Mouse (Mus musculus) fibroblast of lung, adult 2 months (primary cell): ENCODE results near the gene Otulinl.

Source experiments
- DNase-seq: peaks from one replicate; pipeline ENCODE4 v3.0.0-alpha.2; 2011; ENCODE audit warnings: low read depth

The Otulinl gene

GRCm38 (mm10) chr15:27616159-27616558, 65.2 kb downstream of the Otulinl start:
- DNase-seq: no peak

DNA sequence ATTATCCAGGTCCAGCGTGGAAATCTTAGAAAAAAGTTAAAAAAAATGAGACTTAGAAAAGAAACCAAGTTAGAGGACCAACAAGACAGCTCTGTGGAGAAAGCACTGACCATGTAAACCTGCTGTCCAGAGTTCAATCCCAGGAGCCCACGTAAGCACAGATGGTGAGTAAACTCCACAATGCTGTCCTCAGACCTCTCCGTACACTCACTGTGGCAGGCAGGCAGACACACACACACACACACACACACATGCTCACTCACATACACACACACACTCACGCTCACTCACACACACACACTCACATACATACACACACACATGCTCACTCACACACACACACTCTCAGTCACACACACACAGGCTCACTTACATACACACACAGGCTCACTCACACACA, 68.1 kb downstream of the Otulinl start:
- no peak for DNase-seq

DNA sequence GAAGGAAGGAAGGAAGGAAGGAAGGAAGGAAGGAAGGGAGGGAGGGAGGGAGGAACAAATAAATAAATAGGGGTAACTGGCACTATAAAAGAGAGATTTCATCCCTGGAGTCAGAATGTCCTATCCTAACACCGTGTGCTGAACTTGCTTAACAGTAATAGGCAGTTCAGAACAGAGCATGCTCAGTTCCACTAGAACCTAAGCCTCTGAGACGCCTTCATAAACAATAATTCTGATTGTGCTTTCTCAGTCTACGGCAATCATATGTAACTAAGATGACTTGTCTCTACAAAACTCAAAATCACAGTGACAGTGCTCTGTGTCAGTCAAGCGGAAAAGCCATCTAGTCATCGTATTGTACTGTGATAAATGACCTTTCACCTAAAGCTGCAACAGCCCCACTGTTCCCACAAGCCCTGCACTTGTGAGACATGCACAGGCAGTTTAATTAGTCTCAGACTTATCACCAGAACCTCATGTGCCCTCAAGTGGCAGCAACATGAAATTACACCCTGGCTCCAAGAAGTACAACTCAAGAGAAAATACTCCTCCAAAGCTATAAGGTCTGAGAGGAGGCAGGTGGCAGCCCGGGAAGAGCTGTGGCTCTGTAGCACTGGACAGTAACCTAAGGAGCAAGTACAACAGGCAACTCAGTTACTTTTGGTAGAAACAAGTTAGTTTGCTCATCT, 68.7 kb downstream of the Otulinl start:
- DNase-seq: no peak

- DNase-seq: no peak
Measured at GRCm38 (mm10) chr15:27609554-27609953, 71.8 kb downstream of the Otulinl start.

DNA sequence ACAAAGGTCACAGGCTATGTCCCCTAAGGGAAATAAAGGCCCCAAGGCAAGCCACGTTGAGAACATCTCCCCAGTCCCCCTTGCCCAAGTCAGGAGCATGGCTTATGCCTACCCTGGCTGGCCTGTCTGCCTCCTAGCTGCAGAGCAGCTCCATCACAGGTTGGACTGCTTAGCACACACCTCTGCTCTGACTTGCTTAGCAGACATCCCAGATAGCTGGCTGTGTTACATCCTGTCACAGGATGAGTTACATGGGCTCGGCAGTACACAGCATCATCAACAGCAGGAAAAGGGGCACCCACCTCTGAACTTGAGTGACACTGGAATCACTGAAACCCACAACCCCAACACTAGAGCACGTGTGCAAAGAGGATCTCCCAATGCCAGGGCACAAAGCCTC, 76.1 kb downstream of the Otulinl start:
- DNase-seq: no peak
